Mouse (Mus musculus) megakaryocyte, embryonic 14.5 days (primary cell): ENCODE results near the gene Adam6b.

Experiments
- FLI1 ChIP-seq: IDR thresholded peaks from 2 replicates; pipeline ENCODE4 v1.6.1; 2012; ENCODE audit warnings: low read length, inconsistent platforms, mixed read lengths
- GATA1 ChIP-seq: IDR thresholded peaks from 3 replicates; pipeline ENCODE4 v1.6.1; 2012; ENCODE audit warnings: mixed read lengths, low read length, inconsistent platforms, borderline replicate concordance

DNA sequence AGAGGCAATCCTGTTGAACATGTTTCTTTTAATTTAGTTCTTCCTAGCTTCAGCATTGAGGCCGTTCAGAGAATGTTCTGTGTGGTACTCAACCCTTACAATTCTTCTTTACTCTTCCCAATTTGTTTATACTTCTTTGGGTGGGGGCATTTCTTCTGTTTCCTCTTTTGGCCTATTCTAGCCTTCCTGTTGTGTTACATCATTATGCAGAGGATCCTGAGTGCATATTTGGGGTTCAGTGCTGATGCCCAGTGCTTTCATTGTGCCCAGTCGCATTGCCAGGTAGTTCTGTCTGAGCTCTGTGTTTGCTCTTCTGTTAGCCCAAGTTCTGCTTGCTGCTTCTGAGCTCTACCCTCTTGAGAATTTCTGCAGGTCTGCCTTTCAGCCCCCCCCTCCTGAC is 13.1 kb upstream of the Adam6b start:
- TF ChIP-seq GATA1 (no peak), FLI1 (no peak)
